Mouse (Mus musculus) induced T-regulatory cell, adult 2 months (primary cell): ENCODE measurements around the gene Sept9.

Experiments
- DNase-seq: peaks from one replicate; pipeline ENCODE4 v3.0.0-alpha.2; 2012; ENCODE audit warnings: low read depth

Sept9 gene

DNA sequence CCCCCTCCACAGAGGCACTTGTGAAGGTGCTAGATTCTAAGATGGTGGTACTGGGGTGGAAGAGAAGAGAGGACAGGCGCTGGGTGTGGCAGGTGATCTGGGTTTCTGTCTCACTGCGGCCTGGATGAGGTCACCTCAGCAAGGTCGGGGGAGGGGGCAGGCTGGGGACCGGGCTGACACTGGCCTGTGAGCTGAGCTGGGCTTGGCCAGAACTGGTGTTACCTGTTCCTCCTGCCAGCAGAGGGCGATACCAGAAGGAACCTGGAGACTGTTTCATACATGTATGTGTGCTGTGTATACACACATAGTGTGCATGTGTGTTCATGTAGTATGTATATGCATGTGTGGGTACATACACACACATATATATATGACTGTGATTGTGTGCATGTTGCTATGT, 23.2 kb upstream of the Sept9 start:
- DNase-seq: peak; percentile 76

DNA sequence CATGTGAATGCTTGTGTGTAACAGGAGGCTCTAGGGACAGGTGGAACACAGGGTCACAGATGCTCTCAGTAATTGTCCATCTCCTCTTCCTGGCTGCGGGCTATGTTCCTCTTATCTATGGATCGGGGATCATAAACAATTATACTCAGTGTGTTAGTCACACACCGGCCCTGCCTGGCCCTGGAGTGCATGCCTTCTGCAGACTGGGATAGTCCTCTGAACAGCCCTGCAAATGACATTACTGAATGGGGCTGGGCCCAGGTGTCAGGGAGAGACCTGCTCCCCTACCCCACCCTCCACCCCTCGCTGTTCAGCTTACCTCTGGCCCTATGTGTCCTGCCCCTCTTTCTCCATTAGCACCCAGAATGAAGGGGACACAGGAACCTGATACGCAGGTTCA, 22.6 kb upstream of the Sept9 start:
- DNase-seq: no peak

DNA sequence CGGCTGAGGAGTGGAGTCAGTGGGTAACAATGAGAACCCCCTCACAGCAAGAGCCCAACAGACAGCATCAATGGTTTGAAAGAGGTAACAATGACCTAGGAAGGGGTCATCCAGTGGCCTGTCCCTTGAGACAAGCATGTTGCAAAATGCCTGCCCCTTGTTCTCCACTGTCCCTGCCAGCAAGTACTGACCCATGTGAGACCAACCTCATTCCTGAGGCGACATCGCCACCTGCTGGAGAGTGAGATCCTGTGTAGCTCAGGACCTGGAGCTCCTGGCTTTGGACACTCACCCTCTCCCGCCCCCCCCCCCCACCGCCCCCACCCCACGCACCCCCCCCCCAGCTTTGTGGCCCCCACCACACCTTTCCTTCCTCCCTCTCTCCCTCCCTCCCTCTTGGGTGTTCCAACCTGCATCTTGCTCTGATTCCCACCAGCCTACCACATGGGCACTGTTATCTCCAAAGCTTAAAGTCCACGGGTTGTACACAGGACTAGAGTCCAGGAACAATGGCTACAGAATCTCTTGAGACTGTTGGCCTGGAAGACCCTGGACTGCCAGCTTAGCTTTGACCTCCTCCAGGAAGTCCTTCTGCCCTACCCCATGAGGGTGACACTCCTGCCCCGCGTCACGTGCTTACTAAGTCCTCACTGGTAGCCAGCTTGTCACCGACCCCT, 22.0 kb upstream of the Sept9 start:
- DNase-seq: peak; percentile 87

DNA sequence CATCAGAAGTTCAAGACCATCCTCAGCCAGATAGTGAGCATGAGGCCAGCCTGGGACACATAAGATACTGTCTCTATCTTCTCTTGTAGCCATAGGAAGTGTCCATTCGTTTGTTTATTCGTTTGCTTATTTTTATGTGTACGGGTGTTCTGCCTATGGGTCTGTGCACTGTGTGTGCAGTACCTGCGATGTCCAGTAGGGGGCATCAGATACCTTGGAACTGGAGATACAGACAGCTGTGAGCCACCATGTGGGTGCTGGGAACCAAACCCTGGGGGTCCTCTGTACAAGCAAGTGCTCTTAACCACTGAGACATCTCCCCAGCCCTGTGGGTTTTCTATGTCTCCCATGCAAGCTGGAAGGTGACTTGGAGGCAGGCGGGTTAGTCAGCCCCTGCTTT, 19.6 kb upstream of the Sept9 start:
- DNase-seq: peak; percentile 42

DNA sequence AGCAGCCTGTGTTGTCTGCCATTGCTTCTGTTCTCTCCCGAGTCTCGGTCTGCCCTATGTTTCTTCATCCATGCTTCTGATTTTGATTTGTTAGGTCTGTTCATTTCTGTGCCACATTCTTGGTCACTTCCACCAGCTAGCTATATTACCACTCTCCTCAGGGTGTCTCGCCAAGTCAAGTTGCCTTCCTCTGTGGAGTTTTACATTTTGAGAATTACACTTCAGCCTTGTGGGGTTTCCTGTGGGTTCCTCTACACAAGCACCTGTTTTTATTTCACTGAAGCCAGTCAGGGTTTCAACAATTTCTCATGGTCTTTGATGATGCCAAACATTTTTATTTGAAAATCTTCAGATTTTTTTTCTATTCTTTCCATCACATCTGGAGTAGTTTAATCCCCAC, 16.7 kb upstream of the Sept9 start:
- no peak for DNase-seq

DNA sequence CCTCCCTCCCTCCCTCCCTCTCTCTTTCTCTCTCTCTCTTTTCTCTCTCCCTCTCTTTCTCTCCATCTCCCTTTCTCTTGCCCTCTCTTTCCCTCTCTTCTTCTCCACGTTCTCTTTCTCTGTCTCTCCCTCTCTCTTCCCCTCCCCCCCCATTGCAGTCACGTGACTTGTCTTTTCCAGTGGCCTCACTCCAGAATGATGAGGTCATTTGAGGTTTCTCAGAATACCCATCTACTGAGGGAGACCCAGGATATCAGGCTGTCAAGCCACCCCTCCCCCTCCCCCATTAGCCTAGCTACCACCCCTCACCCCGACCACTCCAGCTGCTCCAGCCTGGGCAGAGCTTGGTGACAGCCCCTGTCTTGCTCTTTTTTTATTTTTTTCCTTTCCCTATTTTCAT, 16.2 kb upstream of the Sept9 start:
- no peak for DNase-seq

DNA sequence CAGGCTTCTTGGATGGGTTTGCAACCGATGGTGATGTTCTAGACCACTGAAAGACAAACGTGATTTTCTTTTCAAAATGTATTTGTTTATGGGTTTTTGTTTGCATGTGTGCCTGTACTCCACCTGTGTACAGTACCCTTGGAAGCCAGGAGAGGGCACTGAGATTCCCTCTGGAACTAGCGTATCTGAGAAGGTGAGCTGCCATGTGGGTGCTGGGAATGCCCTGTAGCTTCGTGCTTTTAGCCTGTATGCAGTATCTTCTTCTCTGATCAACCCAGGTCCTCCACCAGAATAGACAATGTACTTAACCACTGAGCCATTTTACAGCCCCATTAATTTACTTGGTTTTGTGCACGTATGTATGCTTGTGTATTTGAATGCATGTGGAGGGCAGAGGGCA, 15.6 kb upstream of the Sept9 start:
- DNase-seq: no peak

DNA sequence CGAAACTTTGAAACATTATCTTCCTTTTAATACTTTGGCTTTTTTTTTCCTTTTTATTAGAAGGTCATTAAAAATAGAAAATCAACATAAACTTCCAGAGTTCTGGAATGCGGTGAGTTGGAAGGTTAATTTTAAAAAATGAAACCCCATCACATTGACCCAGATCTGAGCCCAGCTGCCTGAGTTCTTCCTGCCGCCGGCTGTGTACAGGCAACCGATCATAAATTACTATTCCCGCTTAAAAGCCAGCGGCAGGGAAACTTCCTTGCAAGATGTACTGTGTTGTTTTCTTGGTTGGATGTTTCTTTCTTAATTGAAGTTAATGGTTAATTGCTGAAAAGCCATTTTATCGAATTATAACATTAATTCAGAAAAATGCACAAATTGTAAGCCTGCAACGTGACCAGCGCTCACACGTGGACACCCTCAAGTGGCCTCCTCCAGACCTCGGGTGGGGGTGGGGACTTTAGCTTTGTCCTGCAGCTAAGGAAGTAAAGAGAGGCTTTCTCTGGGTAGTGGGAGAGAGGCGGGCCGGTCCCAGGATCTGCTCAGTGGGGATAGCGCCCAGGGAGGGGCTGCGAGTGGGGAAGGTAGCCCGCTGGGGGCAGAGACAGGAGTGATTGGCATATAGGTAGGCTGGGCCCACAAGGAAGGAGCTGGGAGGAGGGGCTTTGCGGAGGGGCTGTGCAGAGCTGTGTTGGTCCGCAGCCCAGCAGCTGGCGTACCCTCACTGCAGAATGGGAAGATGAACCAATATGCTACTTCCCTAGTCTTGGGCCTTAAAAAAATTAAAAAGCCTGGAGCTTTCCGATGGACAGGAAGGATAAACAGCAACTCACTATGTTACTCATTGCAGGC, 14.2 kb upstream of the Sept9 start:
- DNase-seq: no peak

DNA sequence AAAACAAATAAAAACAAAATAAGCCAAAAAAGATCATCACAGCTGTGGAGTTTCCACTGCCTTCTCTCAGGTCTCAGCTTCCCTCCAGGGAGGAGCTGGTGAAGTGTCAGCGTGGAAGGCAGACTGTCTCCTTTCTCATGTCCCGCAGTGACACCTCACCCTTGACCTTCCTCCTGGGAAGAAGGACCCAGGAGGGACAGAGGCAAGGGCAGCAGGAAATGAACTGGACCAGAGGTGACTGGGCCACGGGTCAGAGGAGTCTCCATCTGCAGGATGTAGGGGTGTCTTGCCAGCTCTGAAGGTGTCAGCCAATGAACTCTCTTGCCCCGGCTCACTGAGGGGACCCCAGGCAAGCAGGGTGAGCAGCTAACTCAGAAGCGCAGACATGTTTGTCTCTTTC, 7.9 kb upstream of the Sept9 start:
- no peak for DNase-seq

DNA sequence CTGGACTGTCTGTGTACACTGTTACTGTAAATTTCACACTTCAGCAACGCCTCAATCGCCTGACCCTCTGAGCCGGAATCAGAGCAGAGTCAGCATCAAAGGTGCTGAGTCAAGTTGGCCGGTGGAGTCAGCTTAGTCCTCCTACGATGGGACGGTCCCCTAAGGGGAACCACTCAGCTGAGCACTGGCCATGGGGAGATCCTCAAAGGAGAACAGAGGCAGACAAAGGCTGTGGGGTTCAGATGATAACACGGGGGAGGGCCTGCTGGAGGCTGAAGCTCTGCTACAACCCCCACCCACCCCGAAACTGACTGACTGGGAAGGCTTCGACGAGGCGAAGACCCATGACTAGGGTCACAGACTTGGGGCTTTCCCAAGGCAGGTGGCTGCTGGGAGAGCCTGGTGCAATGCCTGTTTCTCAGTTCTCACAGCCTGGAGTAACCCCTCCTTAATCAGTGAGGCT, 5.0 kb upstream of the Sept9 start:
- no peak for DNase-seq

DNA sequence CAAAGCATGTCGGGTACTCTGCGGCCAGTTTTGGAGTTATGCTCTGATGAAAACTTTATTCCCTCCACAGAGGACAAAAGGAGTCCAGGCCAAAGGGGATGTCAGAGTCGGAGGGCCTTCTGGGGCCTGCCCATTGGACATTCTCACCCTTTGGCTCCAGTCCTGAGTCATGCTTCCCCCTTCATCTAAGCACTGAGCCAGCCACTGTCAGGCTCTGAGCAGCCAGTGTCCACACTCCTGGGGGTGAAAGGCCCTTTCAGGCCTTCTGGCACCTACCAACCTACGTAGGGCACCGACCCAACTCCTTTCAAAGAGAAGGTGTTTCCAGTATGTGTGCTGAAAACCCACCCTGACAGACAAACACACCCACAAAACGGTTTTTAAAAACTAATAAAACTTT, 3.8 kb upstream of the Sept9 start:
- DNase-seq: no peak

DNA sequence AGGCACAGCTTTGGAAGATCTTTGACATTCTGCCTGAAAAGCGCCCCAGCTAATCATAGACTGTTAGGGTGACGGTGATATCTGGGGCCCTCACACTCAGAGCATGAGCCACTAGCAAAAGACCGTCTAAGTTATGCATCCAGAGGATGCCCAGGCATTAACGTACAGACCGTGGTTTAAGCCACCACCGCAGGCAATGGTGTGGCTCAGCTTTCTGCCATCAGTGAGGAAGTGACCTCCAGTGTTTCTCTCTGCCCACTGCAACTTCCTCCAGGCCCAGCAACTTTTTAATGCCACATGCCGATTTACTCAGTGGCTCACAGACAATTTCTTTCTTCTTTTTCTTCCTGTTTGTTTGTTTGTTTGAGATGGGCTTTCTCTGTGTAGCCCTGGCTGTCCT, 2.8 kb upstream of the Sept9 start:
- no peak for DNase-seq

DNA sequence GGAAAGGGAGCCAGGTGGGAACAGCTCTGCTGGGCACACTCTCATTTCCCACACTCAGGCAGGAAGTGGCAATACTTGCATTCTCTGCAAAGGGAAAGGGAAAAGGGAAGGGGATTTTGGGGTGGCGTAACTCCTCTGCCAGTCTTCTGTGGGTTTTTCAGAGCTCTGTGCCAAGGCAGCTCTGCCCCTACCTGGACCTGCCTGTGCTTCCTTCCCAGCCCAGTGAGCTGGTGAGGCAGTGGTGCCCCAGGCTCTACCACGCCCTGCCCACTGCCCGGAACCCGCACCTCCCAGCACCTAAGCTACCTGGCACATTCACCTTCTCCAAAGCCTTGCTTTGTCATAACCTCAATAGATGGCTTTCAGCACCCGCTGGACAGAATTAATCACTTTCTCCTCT, 1.3 kb upstream of the Sept9 start:
- no peak for DNase-seq

DNA sequence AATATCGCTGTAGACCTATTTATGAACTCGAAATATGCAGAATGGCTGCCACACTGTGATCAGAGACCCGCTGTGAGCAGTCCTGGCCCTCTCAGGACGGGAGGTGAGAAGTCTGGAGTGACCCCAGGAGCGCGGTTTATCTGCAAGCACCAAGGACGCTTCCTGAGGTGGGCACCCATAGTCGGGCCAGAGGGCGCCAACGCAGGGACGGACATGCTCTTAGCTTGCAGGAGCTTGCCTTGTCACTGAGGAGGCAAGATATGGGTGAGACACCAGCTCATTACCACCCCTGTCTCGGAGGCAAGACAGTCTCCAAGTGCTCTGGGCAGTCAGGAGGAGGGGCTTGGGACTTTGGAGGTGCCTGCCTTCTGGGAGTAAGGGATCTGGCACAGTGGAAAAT, 2.4 kb downstream of the Sept9 start:
- DNase-seq: no peak

DNA sequence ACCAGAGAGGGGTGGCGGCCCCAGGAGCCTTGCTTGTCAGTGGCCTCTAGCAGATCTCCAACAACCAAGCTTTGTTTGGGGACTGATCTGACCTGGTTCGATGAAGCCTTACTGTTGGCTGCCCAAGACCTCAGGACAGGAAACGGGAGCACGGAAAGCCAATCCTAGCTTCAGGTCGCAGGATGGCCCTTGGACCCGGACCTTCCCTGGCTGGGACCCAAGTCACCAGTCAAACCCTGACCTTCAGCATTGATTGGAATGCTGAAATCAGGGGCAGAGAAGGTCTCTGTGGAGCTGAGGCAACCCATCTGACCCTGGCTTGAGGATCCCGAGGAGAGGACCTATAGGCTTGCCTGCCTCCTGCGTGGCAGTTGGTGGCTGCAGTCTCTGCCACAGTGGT, 5.1 kb downstream of the Sept9 start:
- DNase-seq: no peak

DNA sequence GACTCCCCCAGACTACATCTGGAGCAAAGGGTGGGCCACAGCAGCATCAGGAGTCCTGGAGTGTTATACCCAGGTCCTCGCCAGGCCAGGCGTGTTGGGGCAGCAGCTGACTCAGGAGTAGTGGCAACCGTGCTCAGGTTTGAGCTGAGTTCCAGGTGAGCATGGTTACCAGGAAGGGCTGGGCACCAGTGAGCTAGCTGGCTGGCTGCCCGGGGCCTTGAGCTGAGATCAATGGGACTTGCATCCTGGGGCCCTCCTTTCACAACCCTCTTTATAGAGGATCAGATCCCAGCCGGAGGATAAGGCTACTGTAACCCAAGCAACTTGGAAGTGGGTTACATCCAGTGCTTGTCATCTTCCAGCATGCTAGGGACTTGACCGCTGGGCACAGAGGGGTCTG, 5.6 kb downstream of the Sept9 start:
- no peak for DNase-seq

DNA sequence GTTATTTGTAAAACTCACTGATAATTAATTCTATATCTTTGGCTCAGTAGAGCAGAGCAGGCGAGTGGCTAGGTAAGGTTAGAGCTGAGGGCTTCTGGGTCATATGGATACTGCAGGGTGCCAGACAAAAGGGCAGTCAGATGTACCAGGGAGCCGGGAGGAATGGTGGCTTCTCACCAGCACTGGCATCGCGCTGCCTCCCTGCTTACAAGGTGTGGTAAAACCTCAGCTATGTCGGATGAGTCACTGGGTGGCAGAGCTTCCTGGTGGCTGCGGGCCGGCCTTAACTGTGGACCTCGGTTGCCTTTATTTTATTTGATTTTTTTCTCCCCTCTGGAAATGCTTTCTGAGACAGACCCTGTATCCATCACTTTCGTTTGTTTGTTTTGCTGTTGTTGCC, 6.0 kb downstream of the Sept9 start:
- no peak for DNase-seq

DNA sequence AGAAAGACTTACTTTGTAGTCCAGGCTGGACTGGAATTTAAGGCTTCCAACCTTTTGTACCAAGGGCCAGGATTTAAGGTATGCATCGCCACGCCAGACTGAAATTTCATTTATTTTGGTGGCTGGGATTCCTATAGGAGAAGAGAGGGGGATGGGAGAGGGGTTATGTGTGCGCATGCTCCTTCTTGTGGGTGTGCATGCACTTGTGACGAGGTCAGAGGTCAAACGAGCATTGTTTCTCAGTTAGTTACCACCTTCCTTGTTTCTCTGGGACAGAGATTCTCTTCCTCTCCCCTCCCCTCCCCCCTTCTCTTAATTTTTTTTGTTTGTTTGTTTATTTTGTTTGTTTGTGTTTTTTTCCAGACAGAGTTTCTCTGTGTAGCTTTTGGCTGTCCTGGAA, 8.0 kb downstream of the Sept9 start:
- no peak for DNase-seq

DNA sequence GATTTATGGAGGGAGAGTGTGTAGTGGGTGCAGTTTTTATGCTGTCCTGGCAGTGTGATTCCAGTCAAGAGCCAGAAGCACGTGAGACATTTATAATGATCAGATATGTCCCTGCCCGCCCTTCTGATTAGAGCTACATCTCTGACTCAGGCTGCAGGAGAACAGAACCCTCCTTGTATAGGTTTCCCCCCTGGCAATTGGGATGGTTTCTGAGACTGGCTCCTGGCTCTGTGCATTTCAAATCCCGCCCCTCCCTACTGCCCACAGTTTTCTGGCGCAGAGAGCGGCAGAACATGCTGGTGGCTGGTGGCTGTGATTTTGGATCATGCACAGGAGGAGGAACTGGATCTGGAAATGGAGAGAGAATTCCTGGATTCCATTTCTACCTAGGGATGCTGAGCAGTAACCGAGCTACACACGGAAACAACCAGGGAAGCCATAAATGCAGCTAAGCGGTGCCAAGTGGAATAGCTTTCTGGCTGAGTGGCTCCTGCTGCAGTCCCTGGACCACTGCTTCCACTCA, 8.8 kb downstream of the Sept9 start:
- DNase-seq: no peak

DNA sequence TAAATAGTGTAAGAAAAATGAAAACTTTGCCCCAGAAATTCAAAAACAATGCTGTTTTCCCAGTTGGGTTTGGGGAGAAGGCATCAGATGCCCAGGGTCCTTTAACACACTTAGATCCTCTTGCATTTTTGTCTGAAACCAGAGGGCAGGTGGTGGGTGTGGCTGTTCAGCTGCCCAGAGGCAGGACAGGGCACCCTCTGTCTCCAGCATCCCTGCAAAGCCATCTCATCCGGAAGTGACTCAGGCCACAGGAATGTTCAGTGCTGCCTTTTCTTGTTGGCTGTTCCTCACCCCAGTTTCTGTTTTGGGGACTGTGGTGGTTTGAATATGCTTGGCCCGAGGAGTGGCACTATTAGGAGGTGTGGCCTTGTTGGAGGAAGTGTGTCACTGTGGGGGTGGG, 17.3 kb downstream of the Sept9 start:
- DNase-seq: no peak

DNA sequence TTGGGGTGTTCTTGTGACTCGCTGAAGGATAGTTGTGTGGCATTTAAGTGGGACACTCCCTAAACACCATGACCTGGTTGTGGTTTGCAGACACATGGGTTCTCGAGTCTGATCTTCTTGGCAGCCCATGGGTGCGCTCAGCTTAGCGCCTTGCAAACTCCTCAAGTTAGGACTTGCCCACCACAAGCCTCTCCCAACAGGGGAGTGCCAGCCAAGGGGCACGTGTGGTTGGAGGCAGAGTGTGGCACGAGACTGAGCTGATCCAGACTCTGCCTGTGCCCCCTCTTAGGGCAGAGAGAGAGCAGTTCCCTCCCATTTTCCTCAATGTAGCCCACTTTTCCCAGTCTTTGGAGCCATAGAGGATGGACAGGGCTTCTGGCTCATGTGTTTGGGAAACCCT, 18.6 kb downstream of the Sept9 start:
- DNase-seq: no peak

DNA sequence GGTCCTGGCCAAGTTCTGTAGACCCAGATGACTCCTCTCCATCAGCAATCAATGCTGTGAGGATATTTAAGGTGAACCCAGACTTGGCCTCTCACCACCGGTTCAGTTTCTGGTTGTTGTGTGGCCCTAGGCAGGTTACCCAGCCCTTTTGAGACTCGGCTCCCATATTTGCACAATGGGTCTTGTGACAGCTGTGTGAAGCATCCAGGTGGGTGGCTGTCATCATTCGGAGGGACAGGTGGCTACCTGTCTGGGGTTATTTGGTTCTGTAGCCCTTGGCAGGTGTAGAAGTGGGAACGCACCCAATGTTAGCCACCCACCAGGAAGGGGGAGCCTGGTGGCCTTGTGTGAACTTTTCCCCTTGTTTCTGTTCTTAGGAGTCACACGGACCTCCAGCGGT, 19.0 kb downstream of the Sept9 start:
- no peak for DNase-seq

DNA sequence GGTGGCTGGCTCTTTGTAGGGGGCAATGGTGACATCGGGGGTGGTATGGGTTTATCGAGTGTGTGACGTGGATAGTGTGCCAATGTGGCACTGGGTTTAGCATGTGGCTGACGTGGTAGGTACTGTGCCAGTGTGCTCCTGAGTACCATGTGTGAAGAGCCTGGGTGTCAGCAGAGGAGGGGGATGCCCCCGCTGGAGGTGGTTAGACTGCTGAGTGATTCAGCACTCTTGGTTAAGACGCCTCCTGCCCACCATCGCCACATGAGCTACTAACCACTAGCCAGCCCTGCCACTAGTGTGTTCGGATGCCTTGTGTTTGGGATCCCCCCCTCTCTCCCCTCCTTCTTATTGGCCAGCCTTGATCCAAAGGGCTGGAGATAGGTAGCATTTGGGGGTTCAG, 21.3 kb downstream of the Sept9 start:
- peak; percentile 34 for DNase-seq

DNA sequence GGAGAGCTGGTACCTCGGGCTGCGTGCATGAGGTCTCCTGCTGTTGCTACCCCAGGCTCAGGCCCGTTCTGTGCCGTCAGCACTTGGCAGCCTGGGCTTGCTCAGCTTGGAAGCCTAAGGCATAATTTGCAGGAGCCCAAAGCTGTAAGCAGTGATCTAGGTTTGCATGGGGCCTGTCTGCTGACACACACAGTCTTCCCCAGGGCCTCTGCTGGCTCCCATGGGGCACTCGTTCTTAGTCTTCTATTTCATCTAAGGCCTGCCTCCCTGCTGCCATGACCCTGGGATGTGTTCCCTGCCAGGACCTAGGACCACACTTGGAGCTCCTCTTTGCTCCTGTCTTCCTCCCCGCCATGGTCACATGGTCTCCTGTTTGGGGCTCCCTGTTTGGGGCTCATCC, 21.7 kb downstream of the Sept9 start:
- no peak for DNase-seq
